Mouse (Mus musculus) megakaryocyte, embryonic 14.5 days (primary cell): ENCODE results near the gene Pramel1. TPM values are rescaled to one million over a fixed set of nuclear protein-coding genes. Genes with fewer than 3 reads are reported as not detected.
"Not testable (repeated sequence)": the region's sequence is repeated elsewhere in the genome, so short reads cannot be mapped to it uniquely, and the experiment has no call there.

Source experiments
- H3K27me3 ChIP-seq: replicated peaks from 2 replicates; pipeline ENCODE3; 2012; ENCODE audit warnings: inconsistent platforms
- H3K36me3 ChIP-seq: replicated peaks from 2 replicates; pipeline ENCODE3; 2012; ENCODE audit warnings: low read length, inconsistent platforms, mixed read lengths
- H3K4me1 ChIP-seq: 2 replicates; pipeline ENCODE4 v1.6.1; 2012; ENCODE audit warnings: inconsistent platforms
- H3K4me3 ChIP-seq: replicated peaks from 2 replicates; pipeline ENCODE3; 2012; ENCODE audit warnings: moderate library complexity, mild to moderate bottlenecking, inconsistent platforms
- H3K9me3 ChIP-seq: 2 replicates; pipeline ENCODE4 v1.6.1; 2012; ENCODE audit warnings: inconsistent platforms
- FLI1 ChIP-seq: IDR thresholded peaks from 2 replicates; pipeline ENCODE4 v1.6.1; 2012; ENCODE audit warnings: low read length, inconsistent platforms, mixed read lengths
- GATA1 ChIP-seq: IDR thresholded peaks from 3 replicates; pipeline ENCODE4 v1.6.1; 2012; ENCODE audit warnings: mixed read lengths, low read length, inconsistent platforms, borderline replicate concordance
- polyA plus RNA-seq: library from polyadenylated mRNA; stranded (reverse); fragments of >175 nt; gene quantifications from 2 replicates; pipeline ENCODE4 v1.2.3, GENCODE M21; 2012; ENCODE audit warnings: low replicate concordance; ENCODE audit not compliant: insufficient read depth

Pramel1 gene
- polyA plus RNA-seq, 1 experiment, result not detected

DNA sequence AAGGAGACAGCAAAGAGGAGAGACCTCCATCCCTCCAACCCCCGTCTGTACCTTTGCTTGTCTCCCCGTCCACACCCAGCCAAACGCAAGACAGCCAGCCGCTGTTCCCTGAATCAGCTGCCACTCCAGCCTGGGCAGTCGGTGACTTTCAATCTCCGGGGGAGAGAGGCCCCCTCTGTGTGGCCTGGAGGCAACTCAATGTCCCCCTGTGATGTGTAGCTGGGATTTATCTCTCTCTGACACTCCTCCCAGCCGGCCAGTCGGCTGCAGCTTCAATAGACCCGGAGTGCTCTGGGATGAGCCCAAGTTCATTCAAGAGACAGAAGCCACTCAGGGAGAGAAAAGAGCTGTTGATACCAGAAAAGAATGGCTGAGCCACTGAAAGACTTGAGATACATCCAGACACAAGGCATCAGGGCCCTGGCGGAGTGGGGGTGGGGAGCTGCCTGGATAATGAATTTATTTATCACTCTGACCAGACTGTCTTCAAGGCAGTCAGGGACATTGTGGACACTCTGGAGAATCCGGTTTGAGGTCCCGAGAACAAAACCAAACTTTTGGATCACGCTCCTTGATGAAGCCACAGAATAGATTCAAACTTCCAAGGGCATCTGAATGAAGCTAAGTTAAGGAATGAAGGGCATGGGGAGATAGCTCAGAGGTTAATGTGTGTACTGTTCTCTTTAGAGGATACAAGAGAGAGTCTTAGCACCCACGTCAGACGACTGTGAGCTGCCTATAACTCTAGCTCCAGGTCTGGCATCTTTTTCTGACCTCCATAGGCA is 14.1 kb upstream of the Pramel1 start:
- TF ChIP-seq FLI1, result no peak
- H3K9me3 ChIP-seq, result no peaks in the 10 kb centered on the region

DNA sequence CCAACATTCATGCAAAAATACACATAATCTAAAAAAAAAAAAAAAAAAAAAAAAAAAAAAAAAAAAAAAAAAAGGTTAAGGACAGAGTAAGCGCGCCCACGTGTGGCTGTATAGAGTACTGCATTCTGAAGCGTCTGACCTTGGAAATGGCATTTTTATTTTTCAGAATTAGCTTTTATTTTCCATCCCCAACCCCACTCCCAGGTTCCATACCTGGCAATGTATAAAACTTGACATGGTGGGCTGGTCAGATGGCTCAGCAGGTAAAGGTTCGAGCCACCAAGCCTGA is 13.6 kb upstream of the Pramel1 start:
- H3K9me3 ChIP-seq, result no peaks in the 10 kb centered on the region
- no peaks in the 10 kb centered on the region for H3K36me3 ChIP-seq
- H3K4me3 ChIP-seq, result no peak overlapping the region
- H3K4me1 ChIP-seq, result no peaks in the 10 kb centered on the region
- H3K27me3 ChIP-seq, result peaks cover 9% of the 10 kb centered on the region
- TF ChIP-seq GATA1 (no peak), FLI1 (no peak)

More for the DNA sequence above, 14.1 kb upstream of the Pramel1 start:
- Histone ChIP-seq H3K4me3 (no peak overlapping the region), H3K4me1 (no peaks in the 10 kb centered on the region), H3K27me3 (peaks cover 7% of the 10 kb centered on the region), H3K36me3 (no peaks in the 10 kb centered on the region)

DNA sequence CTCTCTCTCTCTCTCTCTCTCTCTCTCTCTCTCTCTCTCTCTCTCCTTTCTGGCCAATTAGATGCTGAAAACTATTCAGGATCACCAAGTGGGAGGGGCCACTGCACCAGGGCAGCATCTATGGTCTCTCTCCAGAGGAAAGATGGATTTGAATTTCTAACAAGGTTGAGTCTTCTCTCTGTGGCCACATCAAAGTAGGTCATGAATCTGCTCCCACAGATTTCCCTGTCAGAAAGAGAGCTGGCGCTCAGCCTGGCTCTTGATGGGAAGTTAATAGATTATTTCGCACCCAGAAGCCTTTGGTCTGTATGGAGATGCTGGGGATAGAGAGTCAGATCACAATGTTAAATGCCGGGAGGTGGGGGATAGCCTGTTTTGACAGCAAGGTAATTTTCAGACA is 12.1 kb upstream of the Pramel1 start:
- peaks cover 9% of the 10 kb centered on the region for H3K27me3 ChIP-seq
- H3K4me1 ChIP-seq, result no peaks in the 10 kb centered on the region
- H3K36me3 ChIP-seq, result no peaks in the 10 kb centered on the region
- TF ChIP-seq FLI1, result no peak
- no peak for TF ChIP-seq GATA1
- H3K4me3 ChIP-seq, result no peak overlapping the region
- H3K9me3 ChIP-seq, result no peaks in the 10 kb centered on the region

DNA sequence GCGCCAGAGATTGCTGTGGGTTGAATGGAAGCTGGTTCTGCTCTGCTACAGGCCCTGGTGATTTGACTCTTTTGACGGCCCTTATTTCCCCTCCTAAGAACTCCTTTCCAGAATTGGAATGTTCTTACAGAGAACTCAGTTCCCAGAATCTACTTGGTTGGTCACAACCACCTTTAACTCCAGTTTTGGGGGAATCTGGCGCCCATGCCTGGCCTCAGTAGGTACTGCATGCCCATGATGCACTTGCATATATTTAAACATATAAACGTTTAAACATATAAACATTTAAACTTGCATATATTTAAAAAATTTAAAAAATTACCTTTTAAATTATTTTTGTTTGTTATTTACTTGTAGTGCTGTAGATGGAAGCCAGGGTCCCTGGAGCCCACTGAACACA is 10.6 kb upstream of the Pramel1 start:
- H3K4me1 ChIP-seq, result no peaks in the 10 kb centered on the region
- TF ChIP-seq FLI1 (no peak), GATA1 (no peak)
- H3K9me3 ChIP-seq, result no peaks in the 10 kb centered on the region
- no peaks in the 10 kb centered on the region for H3K36me3 ChIP-seq
- peaks cover 9% of the 10 kb centered on the region for H3K27me3 ChIP-seq
- H3K4me3 ChIP-seq, result no peak overlapping the region

DNA sequence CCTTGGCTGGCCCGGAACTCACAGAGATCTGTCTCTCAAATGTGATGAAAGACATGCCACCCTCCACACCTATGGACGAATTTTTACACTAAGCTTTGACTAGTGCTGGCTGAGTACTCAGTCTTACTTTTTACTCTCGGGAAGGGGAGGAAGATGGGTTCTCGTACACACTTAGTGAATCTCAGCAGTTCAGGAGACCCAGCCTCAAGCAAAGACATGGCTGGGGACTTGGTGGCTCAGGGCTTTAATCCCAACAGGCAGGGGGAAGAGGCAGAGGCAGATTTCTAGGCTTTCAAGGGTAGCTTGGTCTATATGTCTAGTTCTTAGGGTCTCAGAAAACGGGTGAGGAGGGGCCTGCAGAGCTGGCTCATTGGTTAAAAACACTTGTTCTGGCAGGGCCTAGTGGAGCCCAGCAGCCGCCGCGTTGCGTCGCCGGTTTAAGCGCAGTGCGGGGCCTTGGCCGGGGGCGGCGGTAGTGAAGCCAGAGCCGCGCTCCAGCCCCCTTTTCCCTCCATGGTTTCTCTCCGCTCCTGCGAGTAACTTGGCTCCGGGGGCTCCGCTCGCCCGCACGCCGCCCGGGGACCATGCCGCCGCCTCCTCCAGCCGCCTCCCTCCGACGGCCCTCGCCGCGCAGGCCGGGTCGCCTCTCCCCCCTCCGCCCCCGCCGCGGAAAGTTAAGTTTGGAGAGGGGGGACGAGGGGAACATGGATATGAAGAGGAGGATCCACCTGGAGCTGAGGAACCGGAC is 5.1 kb upstream of the Pramel1 start:
- Histone ChIP-seq H3K4me3 (peak overlapping the region; percentile 18), H3K27me3 (peaks cover 7% of the 10 kb centered on the region), H3K4me1 (no peaks in the 10 kb centered on the region), H3K9me3 (peaks cover 6% of the 10 kb centered on the region), H3K36me3 (no peaks in the 10 kb centered on the region)
- no peak for TF ChIP-seq FLI1
- no peak for TF ChIP-seq GATA1

DNA sequence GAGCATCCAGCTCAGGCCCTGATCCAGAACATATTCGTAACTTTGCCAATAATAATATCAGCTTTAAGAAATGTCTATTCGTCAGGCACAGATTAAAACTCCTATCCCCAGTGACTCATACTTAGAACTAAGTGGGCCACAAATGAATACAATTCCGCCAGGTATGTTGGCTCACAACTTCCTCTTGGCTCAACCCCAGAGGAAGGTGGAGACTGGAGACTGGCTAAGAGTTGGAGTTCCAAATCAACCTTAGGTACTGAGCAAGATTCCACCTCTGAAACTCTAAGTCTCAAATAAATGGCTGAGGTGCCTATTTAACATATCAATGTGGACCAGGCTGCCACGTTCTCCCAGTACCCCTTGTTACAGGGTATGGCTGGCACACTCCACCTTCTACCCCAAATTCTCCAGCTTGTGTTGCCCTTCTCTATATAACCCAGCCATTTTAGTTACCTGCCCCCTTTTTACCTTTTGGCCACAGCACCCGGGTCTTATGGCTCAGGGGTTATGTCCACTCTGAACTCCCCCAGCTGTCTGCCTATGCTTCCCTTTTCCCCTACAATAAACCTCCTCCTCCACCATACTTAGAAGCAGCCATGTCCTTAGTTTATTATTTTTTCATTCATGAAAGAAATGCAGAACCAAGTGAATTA is 17.5 kb downstream of the Pramel1 start:
- peak overlapping the region; percentile 93 for H3K4me3 ChIP-seq
- H3K9me3 ChIP-seq, result 0 out of 2 replicates have a peak, but pooled peaks cover 5% of the 10 kb centered on the region
- TF ChIP-seq FLI1 (no peak), GATA1 (no peak)
- peaks cover 7% of the 10 kb centered on the region; the same call in 1 of the 2 replicates for H3K4me1 ChIP-seq
- H3K36me3 ChIP-seq, result peaks cover 25% of the 10 kb centered on the region
- no peaks in the 10 kb centered on the region for H3K27me3 ChIP-seq

DNA sequence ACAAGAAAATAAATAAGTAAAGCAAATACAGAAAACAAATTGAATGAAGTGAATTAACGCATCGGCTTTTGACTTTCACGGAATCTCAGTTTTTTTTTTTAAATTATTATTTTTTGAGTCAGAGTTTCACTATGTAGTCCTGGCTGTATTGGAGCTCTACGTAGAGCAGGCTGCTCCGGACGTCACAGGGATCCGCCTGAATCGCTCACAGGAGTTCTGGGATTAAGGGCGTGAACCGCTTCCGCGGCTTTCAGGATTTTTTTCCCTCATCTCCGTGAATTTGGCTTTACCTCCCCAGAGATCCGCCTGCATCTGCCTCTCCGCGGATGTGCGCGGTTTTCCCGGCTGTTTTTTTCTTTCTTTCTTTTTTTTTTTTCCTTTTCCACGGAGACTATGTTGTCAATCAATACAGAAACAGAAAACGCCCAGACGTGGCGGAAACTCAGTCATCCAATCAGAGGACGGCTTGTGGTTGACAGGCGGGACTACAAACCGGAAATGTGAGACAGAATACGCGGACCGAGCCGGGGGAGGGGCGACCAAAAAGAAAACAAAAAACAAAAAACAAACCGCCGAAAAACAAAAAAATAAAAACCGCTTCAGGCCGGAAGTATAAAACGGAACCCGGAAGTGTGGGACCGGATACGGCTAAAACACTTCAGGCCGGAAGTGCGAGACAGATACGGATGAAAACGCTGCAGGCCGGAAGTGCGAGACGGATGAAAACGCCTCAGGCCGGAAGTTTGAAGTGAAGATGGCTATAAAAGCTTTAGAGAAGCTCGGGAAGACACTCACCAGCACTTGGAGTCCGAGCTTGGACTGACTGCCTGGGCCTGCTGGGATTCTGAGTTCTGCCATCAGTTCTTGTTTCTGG is 18.2 kb downstream of the Pramel1 start, which contains the start of gene Pramef8:
Pramef8 (plus strand) TSS at position 208 of the 874 bp plus-strand sequence.
- 0 out of 2 replicates have a peak, but pooled peaks cover 5% of the 10 kb centered on the region for H3K9me3 ChIP-seq
- H3K4me1 ChIP-seq, result peaks cover 7% of the 10 kb centered on the region; the same call in 1 of the 2 replicates
- H3K27me3 ChIP-seq, result no peaks in the 10 kb centered on the region
- H3K4me3 ChIP-seq, result peak within 1 kb of the TSS; percentile 93
- peaks cover 33% of the 10 kb centered on the region for H3K36me3 ChIP-seq
- TF ChIP-seq FLI1 (peak; percentile 95; the same call in 1 of the 2 replicates), GATA1 (no peak)

DNA sequence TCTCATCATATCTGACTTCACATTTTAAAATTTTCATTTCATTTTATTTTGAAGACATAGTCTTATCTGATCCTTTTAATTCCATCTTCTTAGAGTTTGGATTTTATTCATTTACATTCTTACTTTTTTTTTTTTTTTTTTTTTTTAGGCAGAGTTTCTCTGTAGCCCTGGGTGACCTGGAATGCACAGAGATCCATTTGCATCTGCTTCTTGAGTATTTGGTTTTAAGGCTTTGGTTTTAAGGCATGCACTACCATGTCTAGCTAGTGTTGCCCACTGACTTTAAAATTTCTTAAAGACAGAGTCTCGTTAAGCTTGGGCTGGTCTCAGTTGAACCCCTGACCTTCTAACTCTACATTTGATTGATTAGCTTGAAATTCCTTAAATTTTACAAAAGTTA is 19.4 kb downstream of the Pramel1 start:
- Histone ChIP-seq H3K4me3 (no peak overlapping the region), H3K4me1 (peaks cover 7% of the 10 kb centered on the region; the same call in 1 of the 2 replicates), H3K36me3 (peaks cover 45% of the 10 kb centered on the region), H3K27me3 (no peaks in the 10 kb centered on the region), H3K9me3 (0 out of 2 replicates have a peak, but pooled peaks cover 5% of the 10 kb centered on the region)
- TF ChIP-seq FLI1 (no peak), GATA1 (no peak)

DNA sequence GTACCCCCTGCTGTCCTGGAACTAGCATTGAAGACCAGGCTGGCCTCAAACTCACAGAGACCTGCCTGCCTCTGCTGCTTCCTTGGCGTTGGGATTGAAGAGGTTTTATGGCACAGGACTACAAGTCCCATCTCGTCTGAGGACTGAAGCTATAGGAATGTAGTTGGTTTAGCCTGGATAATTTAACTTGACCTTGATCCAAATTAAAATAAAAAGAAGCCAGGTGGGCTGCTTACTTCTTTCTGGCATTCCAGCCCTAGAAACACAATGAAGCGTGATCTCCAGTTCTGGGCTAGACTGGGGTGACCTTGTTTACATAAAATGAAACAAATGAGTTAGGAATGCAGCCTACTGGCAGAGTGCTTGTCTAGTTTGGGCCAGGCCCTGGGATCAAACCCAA is 19.9 kb downstream of the Pramel1 start:
- peaks cover 50% of the 10 kb centered on the region for H3K36me3 ChIP-seq
- TF ChIP-seq FLI1 (no peak), GATA1 (no peak)
- H3K27me3 ChIP-seq, result no peaks in the 10 kb centered on the region
- peaks cover 7% of the 10 kb centered on the region; the same call in 1 of the 2 replicates for H3K4me1 ChIP-seq
- H3K9me3 ChIP-seq, result 0 out of 2 replicates have a peak, but pooled peaks cover 5% of the 10 kb centered on the region
- H3K4me3 ChIP-seq, result no peak overlapping the region

DNA sequence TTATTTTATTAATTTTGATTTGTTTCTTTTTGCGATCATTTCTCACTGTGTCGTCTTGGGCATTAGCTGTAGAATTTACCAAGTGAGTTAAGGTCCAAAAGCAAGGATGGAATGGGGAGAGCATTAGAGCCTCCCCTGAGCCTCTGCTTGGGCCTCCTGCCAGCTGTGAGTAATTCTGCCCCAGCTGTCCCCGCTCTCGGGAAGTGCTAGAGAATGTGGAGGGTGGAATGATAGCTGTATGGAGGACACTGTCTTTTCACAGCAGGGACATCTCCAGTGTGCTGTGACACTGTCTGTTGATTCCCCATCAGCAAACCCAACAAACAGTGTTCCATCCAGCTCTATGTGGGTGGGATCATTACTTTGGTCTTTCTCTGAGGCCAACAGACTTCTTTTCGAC is 32.5 kb downstream of the Pramel1 start:
- not testable (repeated sequence) for H3K9me3 ChIP-seq, H3K27me3 ChIP-seq, H3K4me3 ChIP-seq, H3K36me3 ChIP-seq, H3K4me1 ChIP-seq
